ENCODE assay signal across 8 mouse cellular contexts in the genomic region with DNA sequence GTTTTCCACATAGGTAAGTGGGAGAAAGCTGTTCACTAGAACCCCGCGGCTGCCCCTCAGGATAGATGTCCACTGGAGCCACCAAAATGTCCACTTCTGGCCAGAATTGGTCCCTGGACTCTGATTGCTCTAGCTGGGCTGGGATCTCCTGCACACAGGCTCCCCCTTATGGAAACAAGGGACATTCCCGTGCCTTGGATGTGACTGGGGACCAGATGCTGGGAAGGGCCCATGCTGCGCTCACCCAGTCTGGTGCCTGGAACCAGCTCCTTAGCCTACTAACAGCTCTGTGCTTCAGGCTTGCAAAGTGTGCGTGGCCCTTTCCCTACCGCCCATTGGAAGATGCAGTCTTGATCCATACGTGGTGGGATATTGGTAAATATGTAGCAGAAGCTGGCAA.
DNase-seq lines count a peak whose midpoint lies in the region; TF ChIP-seq lines count a peak whose summit lies in the region.

No protein-coding gene starts in this region.

- no peak overlapping the region for H3K4me3 ChIP-seq in thymus, adult 2 months (ENCODE audit: control insufficient read depth, insufficient read depth, low read length)

- H3K27ac ChIP-seq in thymus, adult 2 months (ENCODE audit: control insufficient read depth, insufficient read depth, low read length): no peak overlapping the region

- intact Hi-C loops in heart, postnatal 14 days (cut with DNase I): loop anchor here (1.0 to 5.0 kb wide), 4 partner anchors 145 to 245 kb away; a partner anchor contains a TSS

- TF ChIP-seq POLR2A in thymus, adult 2 months (IDR thresholded peaks at IDR 0.05; ENCODE audit: control insufficient read depth, extremely low read depth, insufficient read depth, low read length, poor library complexity): no peak

- peak; percentile 3 for DNase-seq in 416B (ENCODE audit: low read depth)
- peak; percentile 21 for DNase-seq in adipocyte (ENCODE audit: low spot score)
- DNase-seq in embryo, embryonic 11 days: peak; percentile 72
- DNase-seq in heart, postnatal 14 days: peak; percentile 53 to 63
- peak; percentile 61 for DNase-seq in layer of hippocampus, adult 9-11 months
- peak; percentile 25 for DNase-seq in lung, postnatal 36 days
- DNase-seq in thymus, adult 2 months: no peak
- DNase-seq in urinary bladder, postnatal 25 days (ENCODE audit: low spot score): no peak

- H3K4me1 ChIP-seq in thymus, adult 2 months (replicated peaks; ENCODE audit: control insufficient read depth, insufficient read depth, low read length): no peaks in the 10 kb centered on the region

- no peaks in the 10 kb centered on the region for H3K27me3 ChIP-seq in thymus, adult 2 months (ENCODE audit: control insufficient read depth, insufficient read depth, low read length)

- WGBS in thymus, adult 2 months: 54% methylated on average over 7 of the region's 7 CpGs

- TF ChIP-seq CTCF in thymus, adult 2 months (IDR thresholded peaks at IDR 0.05; ENCODE audit: borderline replicate concordance, control insufficient read depth, extremely low read depth, insufficient read depth, low read length, poor library complexity): no peak

- H3K36me3 ChIP-seq in thymus, adult 2 months (ENCODE audit: control insufficient read depth, insufficient read depth, low read length): no peaks in the 10 kb centered on the region

Comparison
In these comparisons a context has a peak if more than half of its experiments do, and no peak if none do; other contexts are left out.
1. DNase-seq: peak in 416B (single experiment), adipocyte (single experiment), embryo, embryonic 11 days (single experiment), heart, postnatal 14 days (2 of 2), layer of hippocampus, adult 9-11 months (single experiment) and lung, postnatal 36 days (single experiment); none in thymus, adult 2 months (single experiment) and urinary bladder, postnatal 25 days (single experiment).